Mouse (Mus musculus) T-helper 1 cell (primary cell): ENCODE results near the gene Mdh2.

ENCODE experiments used
- in situ Hi-C: fragments of 300-600 bp; cut with MboI, MseI; formaldehyde crosslinking; loops from one replicate; pipeline ENCODE4 v1.15.1; 2025; ENCODE audit warnings: high pct_unique_total_duplicates

The Mdh2 gene

GRCm38 (mm10) chr5:135776546-135776945 lies 1.7 kb upstream of the Mdh2 start:
- in situ Hi-C loops = no loop called here

GRCm38 (mm10) chr5:135777796-135778470 lies 347 bp upstream of the Mdh2 start, which contains the start of gene Styxl1:
Gene Styxl1 (minus strand): TSS chr5:135778385.
- in situ Hi-C loops = no loop called here

GRCm38 (mm10) chr5:135780331-135780730 lies 2.1 kb downstream of the Mdh2 start:
- in situ Hi-C loops = no loop called here

- in situ Hi-C loops = no loop called here
These were observed 4.6 kb downstream of the Mdh2 start for GRCm38 (mm10) chr5:135782901-135783300.

- in situ Hi-C loops = no loop called here
These were observed 15.9 kb downstream of the Mdh2 start for GRCm38 (mm10) chr5:135793996-135794858.

- in situ Hi-C loops = no loop called here
These were observed 16.5 kb downstream of the Mdh2 start for GRCm38 (mm10) chr5:135794859-135795181.

- in situ Hi-C loops = no loop called here
These were observed 21.5 kb downstream of the Mdh2 start for GRCm38 (mm10) chr5:135799746-135800145.

GRCm38 (mm10) chr5:135800927-135801326 lies 22.6 kb downstream of the Mdh2 start:
- in situ Hi-C loops = no loop called here

- in situ Hi-C loops = no loop called here
These were observed 24.4 kb downstream of the Mdh2 start for GRCm38 (mm10) chr5:135802641-135803040.

- in situ Hi-C loops = no loop called here
These were observed 24.9 kb downstream of the Mdh2 start for GRCm38 (mm10) chr5:135803135-135803534.

GRCm38 (mm10) chr5:135803676-135804075 lies 25.4 kb downstream of the Mdh2 start:
- in situ Hi-C loops = no loop called here

GRCm38 (mm10) chr5:135804735-135805134 lies 26.5 kb downstream of the Mdh2 start:
- in situ Hi-C loops = no loop called here

- in situ Hi-C loops = no loop called here
These were observed 28.4 kb downstream of the Mdh2 start, which contains the start of gene Srrm3 for GRCm38 (mm10) chr5:135806555-135807262. Gene Srrm3 (plus strand): TSS chr5:135806890.

- in situ Hi-C loops = no loop called here
These were observed 29.0 kb downstream of the Mdh2 start for GRCm38 (mm10) chr5:135807263-135807637.

GRCm38 (mm10) chr5:135812991-135813390 lies 34.7 kb downstream of the Mdh2 start:
- in situ Hi-C loops = no loop called here

- in situ Hi-C loops = no loop called here
These were observed 40.2 kb downstream of the Mdh2 start for GRCm38 (mm10) chr5:135818491-135818890.

GRCm38 (mm10) chr5:135822316-135822944 lies 44.1 kb downstream of the Mdh2 start:
- in situ Hi-C loops = no loop called here

- in situ Hi-C loops = no loop called here
These were observed 46.2 kb downstream of the Mdh2 start for GRCm38 (mm10) chr5:135824517-135824916.

- in situ Hi-C loops = loop anchor here (25.0 kb wide), 1 partner anchor 1636 kb away; no protein-coding TSS in a partner anchor
These were observed 47.9 kb downstream of the Mdh2 start for GRCm38 (mm10) chr5:135826225-135826624.

GRCm38 (mm10) chr5:135829381-135829780 lies 51.1 kb downstream of the Mdh2 start:
- in situ Hi-C loops = loop anchor here (25.0 kb wide), 1 partner anchor 1633 kb away; no protein-coding TSS in a partner anchor

GRCm38 (mm10) chr5:135832729-135833128 lies 54.4 kb downstream of the Mdh2 start:
- in situ Hi-C loops = loop anchor here (25.0 kb wide), 1 partner anchor 1630 kb away; no protein-coding TSS in a partner anchor
